Mouse (Mus musculus) kidney, postnatal 36 days (tissue): ENCODE measurements around the gene Rnf145.

ENCODE experiments used
- DNase-seq, 2 experiments: peaks; one replicate each; pipeline ENCODE4 v3.0.0; 2021 to 2022; ENCODE audit warnings: mixed read lengths in 2 of 2

The Rnf145 gene

GRCm38 (mm10) chr11:44510371-44510770 lies 8.4 kb upstream of the Rnf145 start:
- no peak for DNase-seq

- no peak for DNase-seq
Observed at GRCm38 (mm10) chr11:44512044-44513025, 6.4 kb upstream of the Rnf145 start.

- DNase-seq = no peak
Observed at GRCm38 (mm10) chr11:44513026-44513422, 5.7 kb upstream of the Rnf145 start.

GRCm38 (mm10) chr11:44514666-44515065 lies 4.1 kb upstream of the Rnf145 start:
- DNase-seq = peak; percentile 83 to 84

GRCm38 (mm10) chr11:44516362-44516761 lies 2.4 kb upstream of the Rnf145 start:
- no peak for DNase-seq

GRCm38 (mm10) chr11:44517561-44518280 lies 1.0 kb upstream of the Rnf145 start:
- DNase-seq = no peak

GRCm38 (mm10) chr11:44519096-44519949 lies 559 bp downstream of the Rnf145 start:
- DNase-seq = peak in 1 of 2 experiments; percentile 59

GRCm38 (mm10) chr11:44519950-44520761 lies 1.4 kb downstream of the Rnf145 start:
- peak; percentile 87 to 90 for DNase-seq

GRCm38 (mm10) chr11:44522594-44522993 lies 3.8 kb downstream of the Rnf145 start:
- no peak for DNase-seq

- DNase-seq = no peak
Observed at GRCm38 (mm10) chr11:44525765-44526164, 7.0 kb downstream of the Rnf145 start.

- no peak for DNase-seq
Observed at GRCm38 (mm10) chr11:44526654-44527263, 8.0 kb downstream of the Rnf145 start.

- DNase-seq = no peak
Observed at GRCm38 (mm10) chr11:44528560-44529199, 9.9 kb downstream of the Rnf145 start.

GRCm38 (mm10) chr11:44529200-44529599 lies 10.4 kb downstream of the Rnf145 start:
- no peak for DNase-seq

- DNase-seq = no peak
Observed at GRCm38 (mm10) chr11:44529716-44530115, 11.0 kb downstream of the Rnf145 start.

- no peak for DNase-seq
Observed at GRCm38 (mm10) chr11:44530382-44530781, 11.6 kb downstream of the Rnf145 start.

GRCm38 (mm10) chr11:44530867-44531266 lies 12.1 kb downstream of the Rnf145 start:
- no peak for DNase-seq

- no peak for DNase-seq
Observed at GRCm38 (mm10) chr11:44531617-44532016, 12.9 kb downstream of the Rnf145 start.

GRCm38 (mm10) chr11:44532846-44533781 lies 14.3 kb downstream of the Rnf145 start:
- DNase-seq = no peak

- no peak for DNase-seq
Observed at GRCm38 (mm10) chr11:44534999-44535750, 16.4 kb downstream of the Rnf145 start.
